Mouse (Mus musculus) spleen, postnatal 36 days (tissue): ENCODE results near the gene Tnfsf13b.

Experiments
- DNase-seq, 2 experiments: peaks; one replicate each; pipeline ENCODE4 v3.0.0; 2022; ENCODE audit warnings: low spot score in 2 of 2, mixed read lengths in 1 of 2

Tnfsf13b gene

DNA sequence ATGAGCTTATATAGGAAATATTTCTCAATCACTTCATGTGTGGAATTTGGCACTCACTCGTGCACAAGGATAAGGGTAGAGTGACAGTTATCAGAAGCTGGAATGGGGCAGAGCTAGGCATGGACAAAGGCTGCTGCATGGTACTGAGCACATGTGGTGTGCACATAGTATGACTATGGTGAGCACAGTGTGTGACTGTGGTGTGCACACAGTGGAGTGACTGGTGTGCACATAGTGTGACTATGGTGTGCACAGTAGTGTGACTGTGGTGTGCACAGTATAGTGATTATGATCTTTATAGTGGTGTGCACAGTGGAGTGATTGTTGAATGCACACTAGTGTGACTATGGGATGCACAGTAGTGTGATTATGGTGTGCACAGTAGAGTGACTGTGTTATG, 39.5 kb downstream of the Tnfsf13b start:
- DNase-seq: no peak

DNA sequence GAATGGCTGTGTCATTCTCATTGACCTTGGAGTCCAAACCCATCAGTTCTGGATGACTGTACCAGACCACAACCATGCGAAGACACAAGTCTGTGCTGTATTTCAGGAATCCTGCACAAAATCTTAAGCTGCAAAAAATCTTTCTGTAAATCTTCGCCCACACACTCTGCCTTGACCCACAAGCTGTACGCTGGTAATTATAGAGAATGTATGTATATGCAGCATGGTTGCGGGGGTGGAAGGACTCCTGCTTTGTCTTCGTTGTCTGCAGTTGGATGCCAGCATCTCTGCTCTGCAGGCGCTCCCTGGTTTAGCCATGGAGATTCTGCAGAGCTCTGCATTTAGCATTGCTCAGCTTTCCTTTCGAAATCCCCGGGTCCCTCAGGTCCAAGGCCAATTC, 42.9 kb downstream of the Tnfsf13b start:
- DNase-seq: no peak

DNA sequence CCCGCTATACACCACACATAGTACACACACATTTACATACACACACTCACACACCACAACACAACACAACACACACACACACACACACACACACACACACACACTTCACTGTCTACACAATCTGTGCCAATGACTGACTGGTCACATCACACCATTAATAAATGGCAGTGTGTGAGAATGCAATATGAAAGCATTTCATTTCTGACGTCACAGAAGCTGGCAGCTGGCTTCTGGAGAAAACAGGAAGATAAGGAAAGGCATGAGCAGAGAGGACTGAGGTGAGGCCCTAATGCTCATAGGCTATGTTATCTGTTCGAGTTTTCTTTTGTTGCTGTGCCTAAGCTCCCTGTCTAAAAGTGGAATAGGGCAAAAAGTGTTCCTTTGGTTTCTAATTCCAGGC, 45.3 kb downstream of the Tnfsf13b start:
- no peak for DNase-seq

DNA sequence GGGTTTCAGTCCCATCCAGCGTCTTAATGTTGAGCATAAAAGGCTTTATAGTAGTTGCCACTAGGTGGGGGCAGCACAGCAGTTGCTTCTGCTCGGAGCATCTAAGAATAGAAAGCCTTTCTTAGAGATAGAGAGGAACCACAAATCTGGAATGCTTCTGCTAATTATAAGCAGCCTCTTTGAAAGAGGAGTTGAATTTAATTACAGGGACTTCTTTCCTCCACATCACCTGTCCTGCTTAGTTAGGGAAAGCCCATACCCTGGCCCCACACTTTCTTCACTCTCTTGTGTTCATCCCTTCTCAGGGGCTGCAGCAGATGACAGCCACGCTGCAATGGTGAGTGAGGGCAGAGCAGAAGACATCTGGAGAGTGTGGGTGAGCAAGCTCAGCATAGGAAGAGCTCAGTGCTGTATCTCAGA, 47.3 kb downstream of the Tnfsf13b start:
- DNase-seq: no peak

DNA sequence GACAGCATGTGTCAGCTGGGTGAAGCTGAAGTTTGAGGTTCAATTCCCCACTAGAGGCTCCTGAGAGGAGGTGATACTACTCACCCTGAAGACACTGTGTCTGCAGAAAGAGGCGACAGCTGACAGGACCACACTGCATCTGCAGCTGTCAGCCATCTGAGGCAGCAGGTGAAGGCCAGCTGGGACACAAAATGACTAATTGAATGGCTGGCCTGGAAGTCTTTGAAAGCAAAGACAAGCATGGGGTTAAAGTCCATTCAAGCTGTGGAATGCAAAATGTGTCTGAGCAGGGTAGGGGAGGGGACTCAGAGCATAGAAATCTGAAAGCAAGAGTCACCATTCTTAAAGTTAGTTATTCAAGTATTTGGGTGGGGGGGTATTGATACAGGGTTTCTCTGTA, 54.7 kb downstream of the Tnfsf13b start:
- no peak for DNase-seq

DNA sequence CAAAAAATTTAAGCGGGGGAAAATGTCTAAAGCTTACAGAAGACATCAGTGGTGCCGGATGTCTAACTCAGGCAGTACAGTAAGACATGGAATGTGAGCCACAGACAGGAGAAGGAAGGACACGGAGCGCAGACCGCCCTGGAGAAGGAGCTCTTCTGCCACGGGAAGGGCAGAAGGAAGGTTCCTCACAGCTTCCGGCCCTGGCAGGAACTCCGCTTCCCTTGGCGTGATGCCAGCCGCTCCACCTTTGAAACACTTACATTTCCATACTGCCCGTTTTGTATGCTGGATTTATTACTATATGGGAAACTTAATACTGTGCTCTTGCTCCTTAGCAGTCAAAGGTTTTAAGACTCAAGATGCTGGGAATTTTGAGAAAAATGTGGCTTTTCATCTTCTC, 60.6 kb downstream of the Tnfsf13b start:
- DNase-seq: no peak

DNA sequence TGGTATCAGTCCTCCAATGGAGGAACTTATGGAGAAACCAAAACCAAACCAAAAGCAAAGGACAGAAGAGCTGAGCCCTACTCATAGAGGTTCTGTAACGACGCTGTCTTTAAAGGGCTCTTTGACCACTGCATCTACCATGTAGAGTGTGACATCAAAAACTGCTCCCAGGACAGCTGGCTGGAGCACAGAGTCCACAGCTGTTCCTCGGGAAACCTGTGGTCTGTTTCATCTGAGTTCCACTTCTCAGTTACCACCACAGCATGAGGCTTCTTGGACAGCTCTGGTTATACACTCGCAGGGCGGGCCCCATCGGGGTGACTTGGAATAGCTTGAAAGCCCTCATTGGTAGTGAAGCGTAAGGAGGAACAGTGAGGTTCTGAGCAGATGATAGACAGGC, 61.5 kb downstream of the Tnfsf13b start:
- no peak for DNase-seq

DNA sequence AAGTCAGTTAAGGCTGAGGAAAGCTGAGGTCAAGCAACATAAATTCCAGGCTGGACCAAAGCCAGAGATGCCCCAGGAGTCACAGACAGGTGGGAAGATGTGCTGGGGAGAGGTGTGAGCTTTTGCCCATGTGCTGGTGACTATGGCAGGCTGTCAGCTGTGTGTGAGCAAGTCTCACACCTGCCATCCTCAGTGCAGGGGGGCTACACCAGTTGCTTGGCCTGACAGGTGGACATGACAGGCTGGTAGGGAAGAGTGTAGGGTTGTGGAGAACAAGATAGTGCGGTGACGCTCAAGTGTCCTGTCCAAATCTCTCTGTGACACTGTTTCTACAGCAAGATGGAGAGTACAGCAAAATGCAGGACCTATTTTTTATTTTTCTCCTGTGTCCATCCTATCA, 66.1 kb downstream of the Tnfsf13b start:
- no peak for DNase-seq
